In genomic region chr15:79110031-79110430, GRCm38 (mm10) we compare ENCODE assay signal across 9 mouse cellular contexts. TPM values are rescaled to one million over a fixed set of nuclear protein-coding genes. Genes with fewer than 3 reads are reported as not detected.
DNase-seq lines count a peak whose midpoint lies in the region; ATAC-seq and TF ChIP-seq lines count a peak whose summit lies in the region.
"Had no signal": no experiment of that assay in that cellular context is flagged by ENCODE, and none has a peak within 500 bp of the region (broad histone marks: within the 10 kb centered on the region; RNA-seq: fewer than 3 reads in every experiment).

No protein-coding gene starts in this region.

- DNase-seq in gastrocnemius, adult 2 months = no peak
- DNase-seq in gastrocnemius, postnatal 10 days = no peak
- DNase-seq in CH12.LX (ENCODE audit: extremely low read depth) = no peak
- no peak for DNase-seq in liver, postnatal 0 days
- DNase-seq in gastrocnemius, postnatal 25 days = no peak
- no peak for DNase-seq in left cerebral cortex, adult 9 months (ENCODE audit: low spot score in 2 of 2)
- DNase-seq in left cerebral cortex, adult 11 months (ENCODE audit: low spot score) = no peak
- DNase-seq: cerebellum, adult 9-10 months had no signal

- peak overlapping the region; percentile 96 for H3K4me2 ChIP-seq in CH12.LX (ENCODE audit: insufficient read depth, low read depth, poor library complexity, severe bottlenecking)
- H3K4me2 ChIP-seq in heart, embryonic 15.5 days = peak overlapping the region; percentile 81
- peak overlapping the region; percentile 97 for H3K4me2 ChIP-seq in liver, postnatal 0 days (ENCODE audit: low read depth, low read length)

- dilution Hi-C loops in CH12.LX (cut with MboI; ENCODE audit: extremely low pct_ligation_motif_present, extremely low pct_unique_long_range_greater_than_20kb, low sequenced_read_pairs) = no loop called here

- intact Hi-C loops in gastrocnemius, adult 2 months (cut with DNase I) = no loop called here

- H3K9me3 ChIP-seq in CH12.LX (replicated peaks; ENCODE audit: low read length) = no peaks in the 10 kb centered on the region
- H3K9me3 ChIP-seq in heart, embryonic 15.5 days (replicated peaks) = no peaks in the 10 kb centered on the region
- no peaks in the 10 kb centered on the region for H3K9me3 ChIP-seq in liver, postnatal 0 days (ENCODE audit: low read length)

- in situ Hi-C loops in CH12.LX (cut with MboI; ENCODE audit: low pct_ligation_motif_present, low pct_unique_long_range_greater_than_20kb, low sequenced_read_pairs) = no loop called here

- H3K4me3 ChIP-seq in gastrocnemius, adult 2 months = peak overlapping the region; percentile 99
- peak overlapping the region; percentile 86 to 88 (median 87) for H3K4me3 ChIP-seq in CH12.LX (replicated peaks in 1 of 3; ENCODE audit: low read depth in 2 of 3, low read length in 2 of 3, poor library complexity in 1 of 3)
- peak overlapping the region; percentile 90 for H3K4me3 ChIP-seq in heart, embryonic 15.5 days
- H3K4me3 ChIP-seq in liver, postnatal 0 days (ENCODE audit: low read depth, low read length) = peak overlapping the region; percentile 73

- no peak for TF ChIP-seq EP300 in CH12.LX (IDR thresholded peaks at IDR 0.05; ENCODE audit: low read length)
- TF ChIP-seq EP300 in liver, postnatal 0 days (IDR thresholded peaks at IDR 0.05; ENCODE audit: low read depth) = no peak

- TF ChIP-seq CTCF in gastrocnemius, adult 2 months (IDR thresholded peaks at IDR 0.05) = no peak
- TF ChIP-seq CTCF in CH12.LX (conservative IDR thresholded peaks at IDR 0.05 in 1 of 2, IDR thresholded peaks at IDR 0.05 in 1 of 2; ENCODE audit: low read depth in 2 of 2, low read length in 2 of 2) = no peak
- no peak for TF ChIP-seq CTCF in liver, postnatal 0 days (IDR thresholded peaks at IDR 0.05; ENCODE audit: low read depth)

- no peak for TF ChIP-seq POLR2A in CH12.LX (IDR thresholded peaks at IDR 0.05; ENCODE audit: low read depth, low read length)

- 12% methylated on average over 9 of the region's 9 CpGs for WGBS in heart, embryonic 15.5 days
- WGBS in liver, postnatal 0 days (ENCODE audit: insufficient replicate concordance) = 21% methylated on average over 9 of the region's 9 CpGs

- no peak for ATAC-seq in heart, embryonic 15.5 days (replicated peaks; ENCODE audit: insufficient number of reproducible peaks, insufficient read depth, low FRiP score, low read depth)
- no peak for ATAC-seq in liver, postnatal 0 days

- peaks cover 13% of the 10 kb centered on the region; the same call in 1 of the 2 replicates for H3K79me2 ChIP-seq in CH12.LX (replicated peaks; ENCODE audit: control insufficient read depth, extremely low read depth, insufficient read depth, poor library complexity, severe bottlenecking)

- peaks cover 9 to 34% of the 10 kb centered on the region in 2 experiments for H3K4me1 ChIP-seq in CH12.LX (ENCODE audit: control insufficient read depth in 1 of 2, insufficient read depth in 2 of 2)
- peaks cover 36% of the 10 kb centered on the region for H3K4me1 ChIP-seq in heart, embryonic 15.5 days (replicated peaks)
- H3K4me1 ChIP-seq in liver, postnatal 0 days (ENCODE audit: insufficient read depth) = peaks cover 23% of the 10 kb centered on the region

- peak overlapping the region; percentile 95; the same call in 1 of the 2 replicates for H3K27ac ChIP-seq in gastrocnemius, adult 2 months
- H3K27ac ChIP-seq in CH12.LX (ENCODE audit: insufficient read depth, low read depth) = no peak overlapping the region
- peak overlapping the region; percentile 98 for H3K27ac ChIP-seq in heart, embryonic 15.5 days
- H3K27ac ChIP-seq in liver, postnatal 0 days (ENCODE audit: low read depth) = no peak overlapping the region

- peak overlapping the region; percentile 77 for H3K9ac ChIP-seq in CH12.LX (ENCODE audit: insufficient read depth, low read depth)
- peak overlapping the region; percentile 99 for H3K9ac ChIP-seq in heart, embryonic 15.5 days
- peak overlapping the region; percentile 88 for H3K9ac ChIP-seq in liver, postnatal 0 days (replicated peaks)

- no peaks in the 10 kb centered on the region for H3K27me3 ChIP-seq in CH12.LX (replicated peaks)
- no peaks in the 10 kb centered on the region for H3K27me3 ChIP-seq in heart, embryonic 15.5 days
- no peaks in the 10 kb centered on the region for H3K27me3 ChIP-seq in liver, postnatal 0 days (ENCODE audit: insufficient read depth, low read length)

- TF ChIP-seq RAD21 in CH12.LX (IDR thresholded peaks at IDR 0.05; ENCODE audit: low read depth, low read length) = no peak

- H3K36me3 ChIP-seq in CH12.LX (replicated peaks in 1 of 2; ENCODE audit: control insufficient read depth in 1 of 2, insufficient read depth in 1 of 2, low read length in 1 of 2) = peaks cover 11 to 37% of the 10 kb centered on the region in 2 experiments
- H3K36me3 ChIP-seq in heart, embryonic 15.5 days = peaks cover 11% of the 10 kb centered on the region; the same call in 1 of the 2 replicates
- H3K36me3 ChIP-seq in liver, postnatal 0 days (replicated peaks; ENCODE audit: insufficient read depth, low read length) = no peaks in the 10 kb centered on the region; the same call in 1 of the 2 replicates

TF ChIP-seq in CH12.LX, 34 proteins besides CTCF, POLR2A, EP300 and RAD21:
- no peak for TF ChIP-seq TBP (conservative IDR thresholded peaks at IDR 0.05; ENCODE audit: low read depth, low read length)
- no peak for TF ChIP-seq MAZ (IDR thresholded peaks at IDR 0.05; ENCODE audit: low read depth, low read length)
- TF ChIP-seq BHLHE40 (IDR thresholded peaks at IDR 0.05; ENCODE audit: low read depth, low read length) = no peak; the same call in 1 of the 2 replicates
- TF ChIP-seq IRF4 (IDR thresholded peaks at IDR 0.05; ENCODE audit: low read depth, low read length) = no peak
- TF ChIP-seq UBTF (IDR thresholded peaks at IDR 0.05; ENCODE audit: low read depth, low read length) = no peak
- TF ChIP-seq MXI1 (IDR thresholded peaks at IDR 0.05; ENCODE audit: low read depth, low read length) = no peak

RNA-seq across cellular contexts. Expression of gene Micall1, which starts 1.3 kb away (rescaled TPM):
- 10 to 100 TPM; 11.2 to 14.5 TPM for total RNA-seq in gastrocnemius, adult 2 months (2021)
- 10 to 100 TPM; 17.4 to 20.4 TPM for total RNA-seq in gastrocnemius, postnatal 10 days (2021)
- total RNA-seq in CH12.LX (2012; rRNA removed) (6.3 and 6.7 TPM in 2 replicates), CH12.LX (2014; rRNA removed) (1.5 and 1.7 TPM in 2 replicates)
- 8.9 and 10.4 TPM in 2 replicates for polyA plus RNA-seq in CH12.LX (2012; ENCODE audit: insufficient read length, low read depth)
- polyA plus RNA-seq in heart, embryonic 15.5 days (2015; fragmentation: Nextera tagmentation; extraction: Ambion mirVana) = 20.2 and 23.3 TPM in 2 replicates
- polyA plus RNA-seq in liver, postnatal 0 days (2015; fragmentation: Nextera tagmentation; extraction: Ambion mirVana) = 0.92 and 1.3 TPM in 2 replicates
- total RNA-seq in gastrocnemius, postnatal 25 days (2021) = 10 to 100 TPM; 14.0 to 15.0 TPM

RNA-seq across cellular contexts. Expression of gene Polr2f, which starts 30.8 kb away (rescaled TPM):
- total RNA-seq in gastrocnemius, adult 2 months (2021) = 10 to 100 TPM; 61.0 to 87.7 TPM
- total RNA-seq in gastrocnemius, postnatal 10 days (2021) = 10 to 100 TPM; 73.5 to 80.9 TPM
- 286 and 376 TPM in 2 replicates for total RNA-seq in CH12.LX (2012; rRNA removed)
- 157 and 218 TPM in 2 replicates for total RNA-seq in CH12.LX (2014; rRNA removed)
- 414 and 431 TPM in 2 replicates for polyA plus RNA-seq in CH12.LX (2012; ENCODE audit: insufficient read length, low read depth)
- polyA plus RNA-seq in heart, embryonic 15.5 days (2015; fragmentation: Nextera tagmentation; extraction: Ambion mirVana) = 207 and 240 TPM in 2 replicates
- 129 and 130 TPM in 2 replicates for polyA plus RNA-seq in liver, postnatal 0 days (2015; fragmentation: Nextera tagmentation; extraction: Ambion mirVana)
- total RNA-seq in gastrocnemius, postnatal 25 days (2021) = 10 to 100 TPM; 65.8 to 66.9 TPM

RNA-seq across cellular contexts. Expression of gene 1700088E04Rik, which starts 31.0 kb away (rescaled TPM):
- 1 to 10 TPM; 1.1 to 1.2 TPM for total RNA-seq in gastrocnemius, adult 2 months (2021)
- 1 to 10 TPM in 1 of 2 experiments, under 1 TPM in 1; 0.54 to 1.1 TPM for total RNA-seq in gastrocnemius, postnatal 10 days (2021)
- total RNA-seq in CH12.LX (2012; rRNA removed) (1.2 and 2.1 TPM in 2 replicates), CH12.LX (2014; rRNA removed) (0.68 and 1.0 TPM in 2 replicates)
- 3.8 and 4.2 TPM in 2 replicates for polyA plus RNA-seq in CH12.LX (2012; ENCODE audit: insufficient read length, low read depth)
- polyA plus RNA-seq in heart, embryonic 15.5 days (2015; fragmentation: Nextera tagmentation; extraction: Ambion mirVana) = 7.4 and 8.1 TPM in 2 replicates
- 0.72 and 1.2 TPM in 2 replicates for polyA plus RNA-seq in liver, postnatal 0 days (2015; fragmentation: Nextera tagmentation; extraction: Ambion mirVana)
- total RNA-seq in gastrocnemius, postnatal 25 days (2021) = 1 to 10 TPM in 1 of 2 experiments, under 1 TPM in 1; 0.56 to 1.6 TPM

RNA-seq across cellular contexts. Expression of gene Eif3l, which starts 35.1 kb away (rescaled TPM):
- total RNA-seq in gastrocnemius, adult 2 months (2021) = 10 to 100 TPM; 53.6 to 54.0 TPM
- total RNA-seq in gastrocnemius, postnatal 10 days (2021) = 10 to 100 TPM; 80.0 to 86.2 TPM
- total RNA-seq in CH12.LX (2012; rRNA removed) = 323 and 347 TPM in 2 replicates
- 379 and 392 TPM in 2 replicates for total RNA-seq in CH12.LX (2014; rRNA removed)
- 303 and 306 TPM in 2 replicates for polyA plus RNA-seq in CH12.LX (2012; ENCODE audit: insufficient read length, low read depth)
- polyA plus RNA-seq in heart, embryonic 15.5 days (2015; fragmentation: Nextera tagmentation; extraction: Ambion mirVana) = 131 and 151 TPM in 2 replicates
- 70.9 and 76.4 TPM in 2 replicates for polyA plus RNA-seq in liver, postnatal 0 days (2015; fragmentation: Nextera tagmentation; extraction: Ambion mirVana)
- 10 to 100 TPM; 46.3 to 53.2 TPM for total RNA-seq in gastrocnemius, postnatal 25 days (2021)

RNA-seq across cellular contexts. Expression of gene Ankrd54, which starts 47.3 kb away (rescaled TPM):
- 1 to 10 TPM; 4.5 to 5.1 TPM for total RNA-seq in gastrocnemius, adult 2 months (2021)
- total RNA-seq in gastrocnemius, postnatal 10 days (2021) = 1 to 10 TPM; 6.1 to 8.6 TPM
- total RNA-seq in CH12.LX (2012; rRNA removed) (37.1 and 38.6 TPM in 2 replicates), CH12.LX (2014; rRNA removed) (23.1 and 26.4 TPM in 2 replicates)
- 21.8 and 22.8 TPM in 2 replicates for polyA plus RNA-seq in CH12.LX (2012; ENCODE audit: insufficient read length, low read depth)
- 20.4 and 31.6 TPM in 2 replicates for polyA plus RNA-seq in heart, embryonic 15.5 days (2015; fragmentation: Nextera tagmentation; extraction: Ambion mirVana)
- polyA plus RNA-seq in liver, postnatal 0 days (2015; fragmentation: Nextera tagmentation; extraction: Ambion mirVana) = 21.3 and 22.5 TPM in 2 replicates
- total RNA-seq in gastrocnemius, postnatal 25 days (2021) = 1 to 10 TPM; 3.6 to 4.4 TPM

Comparison
In these comparisons a context has a peak if more than half of its experiments do, and no peak if none do; other contexts are left out.
1. H3K27ac ChIP-seq: peak in gastrocnemius, adult 2 months (single experiment) and heart, embryonic 15.5 days (single experiment); none in CH12.LX (single experiment) and liver, postnatal 0 days (single experiment).
2. Peak in every context shown above with its lines, with median percentiles within 50 percentile points of each other: H3K4me3 ChIP-seq, H3K4me2 ChIP-seq and H3K9ac ChIP-seq.